Mouse (Mus musculus) adrenal gland, adult 18-20 months (tissue): ENCODE measurements around the gene Spon1. TPM values are rescaled to one million over a fixed set of nuclear protein-coding genes. Genes with fewer than 3 reads are reported as not detected.

Experiments
- DNase-seq, 2 experiments: peaks; one replicate each; pipeline ENCODE4 v3.0.0; 2021 to 2022; ENCODE audit warnings: low spot score in 2 of 2
- long read RNA-seq, 2 experiments: library from polyadenylated mRNA; stranded (forward); transcript quantifications; one replicate each; pipeline ENCODE4 v2.0.0; 2021
- total RNA-seq, 2 experiments: library from RNA; stranded (reverse); gene quantifications; 1 replicate in 1 of 2; 2 replicates in 1 of 2; pipeline ENCODE4 v1.2.3; 2021

Gene Spon1
- 10 to 100 TPM in 1 of 2 experiments, 1 to 10 TPM in 1; 9.6 to 12.6 TPM for total RNA-seq
- long read RNA-seq, experiment 1, full-length matches to known transcripts: 9 of 12 reads
- long read RNA-seq, experiment 1, partial matches to known transcripts: 1 of 12 reads
- long read RNA-seq, experiment 1, other reads (novel, unspliced or antisense): 2 of 12 reads
- long read RNA-seq, experiment 2, full-length matches to known transcripts: 17 of 24 reads
- long read RNA-seq, experiment 2, partial matches to known transcripts: 6 of 24 reads
- long read RNA-seq, experiment 2, other reads (novel, unspliced or antisense): 1 of 24 reads

DNA sequence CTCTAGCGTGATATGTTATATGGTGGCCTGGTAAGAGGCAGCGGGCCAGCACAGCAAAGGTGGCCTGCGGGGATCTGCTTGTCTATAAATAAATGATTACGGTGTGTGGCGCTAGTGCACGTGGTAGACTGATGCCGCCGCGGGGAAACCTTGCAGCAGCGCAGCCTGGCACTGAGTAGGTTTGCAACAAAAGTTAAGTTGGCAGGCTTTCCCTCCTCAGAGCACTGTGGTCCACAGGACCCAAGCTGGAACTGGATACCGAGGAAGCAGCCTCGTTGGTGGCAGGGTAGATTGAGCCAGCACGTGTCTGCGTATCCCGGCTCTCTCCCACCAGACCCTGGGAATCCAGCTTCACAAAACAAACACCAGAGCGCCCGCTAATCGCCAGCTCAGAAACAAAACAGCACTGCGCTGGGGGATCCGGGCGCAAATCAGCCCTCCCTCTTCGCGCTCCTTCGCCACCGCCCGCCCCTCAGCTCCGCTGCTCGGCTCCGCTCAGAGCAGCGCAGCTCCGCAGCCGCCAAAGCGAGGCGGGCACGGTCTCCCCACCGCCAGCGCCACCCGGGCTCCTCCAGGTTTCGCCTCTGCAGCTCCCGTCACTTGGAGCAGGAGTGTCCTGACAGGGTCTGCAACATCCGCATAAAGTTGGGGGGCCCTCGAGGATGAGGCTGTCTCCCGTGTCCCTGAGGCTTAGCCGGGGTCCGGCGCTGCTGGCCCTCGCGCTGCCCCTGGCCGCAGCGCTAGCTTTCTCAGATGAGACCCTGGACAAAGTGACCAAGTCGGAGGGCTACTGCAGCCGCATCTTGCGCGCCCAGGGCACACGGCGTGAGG, at the start of gene Spon1:
TSS of gene Spon1 (plus strand) at position 332 of the 831 bp plus-strand sequence.
- DNase-seq: peak; percentile 4 to 24

DNA sequence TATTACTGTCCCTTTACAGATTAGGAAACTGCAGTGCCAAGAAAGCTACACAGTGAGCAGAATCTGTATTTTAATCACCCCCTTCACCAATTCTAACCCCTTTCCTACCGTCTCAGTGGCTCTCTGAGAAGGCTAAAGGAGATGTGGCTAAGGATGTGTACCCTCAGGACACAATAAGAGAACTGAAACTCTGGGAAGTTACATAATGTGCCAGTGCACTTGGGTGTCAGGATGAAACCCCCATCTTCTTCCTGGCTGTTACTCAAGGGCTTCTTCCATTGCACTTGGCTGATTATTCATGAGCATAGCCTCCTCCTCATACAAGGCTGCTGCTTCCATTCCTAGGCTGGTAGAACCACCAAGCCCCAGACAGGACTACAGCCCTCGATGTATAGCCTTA, 43.8 kb upstream of the Spon1 start:
- no peak for DNase-seq

DNA sequence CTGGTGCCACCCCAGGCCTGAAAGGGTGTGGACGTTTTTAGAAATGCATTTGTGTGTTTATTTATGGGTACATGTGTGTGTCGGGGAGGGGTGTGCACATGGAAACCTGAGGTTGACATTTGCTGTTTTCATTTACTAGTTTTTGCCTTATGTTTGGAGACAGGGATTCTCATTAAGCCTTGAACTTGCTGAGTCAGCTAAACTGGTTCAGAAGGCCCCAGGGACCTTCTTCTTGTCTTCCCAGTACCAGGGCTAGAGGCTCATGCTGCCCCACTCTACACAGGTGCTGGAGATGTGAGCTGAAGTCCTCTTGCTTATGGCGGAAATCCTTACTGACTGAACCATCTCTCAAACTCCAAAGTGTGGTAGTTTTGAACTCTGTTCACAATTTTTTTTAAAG, 41.9 kb upstream of the Spon1 start:
- DNase-seq: no peak

DNA sequence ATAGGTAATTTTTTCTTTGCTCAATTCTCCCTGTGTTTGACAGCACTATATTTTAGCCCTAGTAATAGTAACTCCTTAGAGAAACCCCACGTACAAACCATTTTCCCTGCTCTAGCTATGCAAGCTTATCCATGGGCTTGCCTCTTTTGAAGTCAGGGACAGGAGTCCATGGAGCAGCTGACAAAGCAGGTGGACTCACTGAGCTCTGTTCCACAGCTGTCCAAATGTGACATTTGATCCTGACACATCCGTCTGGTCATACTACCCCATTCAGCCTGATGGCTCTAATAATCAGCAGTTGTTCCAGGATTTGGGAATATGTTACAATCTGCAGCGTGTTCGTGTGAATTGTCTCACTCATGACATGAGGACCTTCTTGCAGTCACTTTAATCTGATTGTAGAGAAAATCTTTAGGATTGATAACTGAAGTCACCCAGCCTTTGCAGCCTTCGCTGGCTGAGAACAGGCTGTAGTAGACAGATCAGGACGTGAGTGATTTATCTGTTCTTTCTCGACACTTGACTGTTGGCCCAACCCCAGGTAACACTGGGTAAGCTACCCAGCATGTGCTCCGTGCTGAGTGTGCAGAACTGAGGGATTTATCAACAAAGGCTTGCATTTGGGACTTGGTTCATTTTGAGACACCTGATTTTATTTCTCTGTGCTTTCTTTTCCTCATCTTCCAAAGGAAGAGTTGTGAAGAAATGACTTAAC, 37.6 kb upstream of the Spon1 start:
- no peak for DNase-seq

DNA sequence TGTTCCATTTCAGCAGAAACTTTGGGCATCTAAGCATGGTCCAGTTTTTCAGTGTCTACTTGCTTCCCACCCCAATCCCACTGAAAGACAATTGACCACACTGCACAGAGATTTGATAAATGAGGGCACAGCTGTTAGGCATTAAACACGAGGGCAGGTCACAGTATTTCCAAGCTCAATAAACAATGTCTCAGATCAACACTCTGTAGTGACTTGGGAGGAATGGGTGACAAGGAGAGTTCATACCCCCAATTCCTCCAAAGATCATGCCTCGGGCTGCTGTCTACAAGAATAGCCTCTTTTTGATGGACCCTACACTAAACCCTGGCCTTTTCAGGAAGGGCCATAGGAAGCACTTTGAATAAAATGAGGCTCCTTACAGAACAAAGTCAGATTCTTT, 36.9 kb upstream of the Spon1 start:
- no peak for DNase-seq

DNA sequence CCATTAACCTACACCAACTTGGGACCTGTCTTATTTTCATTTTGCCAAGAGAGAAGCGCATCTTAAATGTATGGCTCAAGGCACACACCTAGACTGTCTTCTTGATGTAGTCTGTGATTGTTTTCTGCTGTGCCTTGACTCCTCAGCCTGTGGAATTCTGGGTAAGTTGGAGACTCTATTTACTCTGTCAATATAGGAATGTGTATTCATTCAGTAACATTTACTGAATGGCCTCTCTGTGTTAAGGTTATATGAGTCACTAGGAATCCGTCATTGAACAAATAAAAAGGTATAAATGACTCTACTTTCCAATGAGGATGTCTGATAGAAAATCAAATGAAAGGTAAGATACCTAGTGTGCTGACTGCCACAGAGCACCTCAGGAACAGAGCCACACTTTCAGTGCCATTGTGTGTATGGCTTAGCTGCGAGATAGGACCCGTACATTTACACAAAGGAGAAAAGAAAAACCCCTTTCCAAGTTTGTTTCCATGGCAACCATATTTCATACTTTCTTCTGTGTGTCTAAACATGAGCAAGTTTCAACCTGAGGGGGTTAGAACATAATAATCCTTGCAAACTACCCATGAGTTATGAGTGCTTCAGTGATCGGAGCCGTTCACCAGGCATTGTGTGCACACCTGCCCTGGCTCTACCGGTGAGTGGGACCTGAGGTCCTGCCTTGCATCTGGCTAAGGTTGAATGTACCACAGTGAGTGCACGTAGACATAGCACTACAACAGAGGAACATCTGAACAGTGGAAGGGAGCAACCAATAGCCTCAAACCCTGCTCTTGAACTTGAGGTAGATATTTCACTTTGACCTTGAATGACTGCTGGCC, 35.2 kb upstream of the Spon1 start:
- DNase-seq: no peak

DNA sequence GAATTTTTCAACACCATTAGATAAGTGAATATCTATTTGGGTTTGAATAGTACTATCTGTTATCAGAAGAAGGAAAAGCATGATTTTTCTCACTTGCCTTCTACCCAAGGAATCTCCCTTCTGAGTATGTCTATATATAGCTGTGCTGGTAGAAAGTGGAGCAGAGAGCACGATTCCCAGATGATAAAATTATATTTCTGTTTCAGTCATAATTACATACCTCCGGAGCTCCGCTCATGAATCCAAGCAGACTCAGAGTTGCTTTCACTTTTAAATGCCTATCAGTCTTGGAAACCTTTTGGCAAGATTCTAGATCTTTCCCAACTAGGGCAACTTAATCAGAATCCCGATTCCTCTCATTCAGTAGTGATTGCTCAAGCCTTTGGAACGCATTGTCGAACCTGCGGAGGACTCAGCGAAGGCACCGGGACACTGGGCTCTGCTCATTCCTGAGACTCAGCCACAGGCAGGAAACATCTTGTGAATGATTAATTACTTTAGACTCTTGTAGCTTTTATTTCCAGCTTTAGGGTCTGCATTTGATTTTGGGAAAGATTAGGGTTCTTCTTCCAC, 27.9 kb upstream of the Spon1 start:
- DNase-seq: no peak

DNA sequence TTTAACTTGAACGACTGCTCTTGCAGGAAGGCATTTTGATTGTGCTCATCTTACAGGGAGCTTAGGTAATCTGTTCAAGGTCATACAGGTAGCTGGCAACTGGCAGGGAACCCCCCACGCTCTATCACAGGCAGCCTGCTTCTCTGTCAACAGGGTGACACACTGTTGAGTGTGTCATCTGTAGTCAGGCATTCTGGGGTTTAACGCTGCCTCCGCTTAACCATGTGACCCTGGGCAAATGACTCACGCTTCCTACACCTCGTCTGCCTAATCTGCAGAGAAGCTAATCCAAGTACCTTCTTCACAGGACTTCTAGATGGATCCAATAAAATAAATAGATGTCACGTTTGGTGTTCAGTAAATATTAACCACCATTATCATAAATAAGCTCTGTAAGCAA, 26.6 kb upstream of the Spon1 start:
- DNase-seq: peak in 1 of 2 experiments; percentile 2

DNA sequence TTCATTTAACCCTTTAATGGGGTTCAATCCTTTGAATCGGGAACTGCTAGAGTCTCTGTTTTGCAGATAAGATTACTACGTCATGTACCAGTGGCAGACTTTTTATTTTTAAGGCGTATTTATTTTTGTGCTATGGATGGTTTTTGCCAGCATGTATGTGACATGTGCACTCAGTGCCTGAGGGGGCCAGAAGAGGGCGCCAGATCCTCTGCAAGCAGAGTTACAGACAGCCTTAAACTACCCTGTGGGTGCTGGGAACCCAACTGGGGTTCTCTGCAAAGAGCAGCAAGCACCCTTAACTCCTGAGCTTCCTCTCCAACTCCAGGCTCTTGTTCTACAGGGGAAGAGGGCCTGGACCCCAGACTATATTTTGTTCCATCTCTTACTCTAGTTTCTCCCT, 23.2 kb upstream of the Spon1 start:
- no peak for DNase-seq

DNA sequence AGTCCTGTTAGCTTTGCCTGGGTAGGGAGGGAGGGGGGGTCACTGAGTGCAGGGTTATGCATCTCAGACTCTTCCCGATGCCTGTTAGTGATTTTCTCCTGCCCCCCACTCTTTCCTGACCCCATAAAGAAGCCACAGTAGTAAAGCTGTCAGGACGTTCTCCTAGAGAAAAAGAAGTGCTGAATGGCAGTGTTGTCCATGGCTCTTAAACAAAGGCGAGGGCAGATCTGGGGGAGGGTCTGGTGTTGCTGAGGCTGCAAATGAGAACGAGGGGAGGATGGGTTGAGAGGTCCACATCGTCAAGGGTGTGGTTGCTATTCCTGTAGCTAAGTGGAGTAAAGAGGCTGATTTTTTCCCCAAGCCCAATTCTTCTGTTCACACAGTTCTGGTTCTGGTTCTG, 21.8 kb upstream of the Spon1 start:
- DNase-seq: no peak

DNA sequence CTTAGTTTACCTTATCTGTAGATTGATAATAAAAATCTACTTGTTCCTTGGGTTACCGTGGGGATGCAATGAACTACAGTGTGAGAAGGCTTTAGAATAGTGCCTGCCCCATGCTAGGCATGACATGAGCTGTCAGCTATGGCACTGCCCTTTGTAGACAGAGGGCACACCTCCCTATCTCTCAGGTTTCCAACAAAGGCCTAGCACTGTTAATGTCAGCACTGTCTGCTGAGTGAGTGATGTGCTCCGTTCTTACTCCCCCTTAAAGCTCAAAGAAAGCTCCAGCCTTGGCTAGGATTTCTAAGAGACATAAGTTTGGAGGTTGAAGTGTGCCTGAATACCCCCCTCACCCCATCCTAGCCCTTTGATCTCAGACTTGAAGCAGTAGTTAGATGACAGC, 9.2 kb upstream of the Spon1 start:
- no peak for DNase-seq

DNA sequence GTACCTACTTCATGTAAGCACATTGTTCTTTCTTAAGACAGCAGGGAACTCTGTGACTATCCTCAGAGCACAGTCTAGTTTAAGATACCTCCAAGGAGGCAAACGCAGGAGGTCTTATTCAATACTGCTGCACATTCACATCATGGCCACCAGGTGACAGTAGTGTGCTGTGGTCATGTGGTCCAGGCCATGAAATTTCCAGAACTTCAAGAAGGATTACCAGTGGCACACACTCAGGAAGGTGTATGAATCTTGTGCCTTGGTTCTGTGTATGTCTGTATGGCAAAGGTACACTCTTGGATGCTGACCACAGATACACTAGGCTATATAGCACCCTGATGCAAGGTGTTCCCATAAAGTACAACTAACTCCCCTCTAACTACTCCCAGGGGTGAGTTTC, 6.6 kb upstream of the Spon1 start:
- DNase-seq: peak; percentile 19 to 28

DNA sequence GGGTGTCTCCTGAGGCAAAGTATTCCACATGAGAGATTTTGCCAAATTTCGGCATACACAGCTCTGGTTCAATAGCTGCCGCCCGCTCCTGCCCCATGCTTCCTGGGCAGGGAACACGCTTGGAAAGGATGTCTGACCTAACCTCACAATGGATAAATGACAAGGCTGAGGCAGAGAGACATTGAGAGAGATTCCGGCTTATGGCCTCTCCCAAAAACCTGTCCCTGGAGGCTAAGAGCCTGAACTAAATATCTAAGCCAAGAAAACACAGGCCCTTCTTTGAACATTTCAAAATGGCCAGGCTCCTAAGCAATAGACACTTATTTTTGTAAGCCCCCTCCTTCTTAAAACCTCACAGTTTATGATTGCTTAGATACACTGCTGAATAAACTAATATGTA, 665 bp upstream of the Spon1 start:
- no peak for DNase-seq

DNA sequence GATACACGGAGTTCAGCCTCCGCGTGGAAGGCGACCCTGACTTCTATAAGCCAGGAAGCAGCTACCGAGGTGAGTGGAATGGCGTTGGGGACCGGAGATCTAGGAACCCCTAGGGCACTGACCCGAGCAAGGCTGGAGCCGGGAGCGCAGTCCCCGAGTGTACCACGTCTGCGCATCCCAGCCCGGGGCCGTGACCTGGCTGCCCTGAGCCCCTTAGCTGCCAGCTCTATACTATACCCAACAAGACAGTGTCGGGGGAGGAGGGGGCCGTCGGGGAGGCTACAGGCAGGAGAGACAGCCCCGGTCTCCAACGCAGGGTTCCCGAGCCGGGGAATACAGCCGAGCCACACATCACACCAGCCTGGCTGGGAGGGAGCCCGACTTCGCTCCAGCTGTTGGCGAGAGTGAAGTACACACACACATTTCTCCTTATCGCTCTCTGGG, 722 bp downstream of the Spon1 start:
- DNase-seq: no peak

DNA sequence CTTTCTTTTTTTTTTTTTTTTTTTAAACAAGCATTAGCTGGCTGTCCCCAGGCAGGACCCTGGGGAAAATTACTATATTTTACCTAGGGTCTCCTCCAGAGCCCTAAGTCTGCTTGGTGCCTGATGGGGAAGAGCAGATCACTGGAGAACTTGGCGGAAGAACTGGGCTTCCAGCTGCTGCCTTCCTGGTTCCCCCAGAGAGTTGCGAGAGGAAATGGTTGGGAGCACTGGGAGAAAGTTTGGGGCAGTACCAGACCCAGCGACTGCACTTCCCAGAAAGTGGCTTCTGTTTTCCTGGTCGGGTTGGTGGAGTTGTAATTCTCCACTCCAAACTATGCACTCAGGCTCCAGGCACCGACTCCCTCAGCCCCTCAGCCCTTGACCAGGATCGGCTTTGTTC, 1.7 kb downstream of the Spon1 start:
- no peak for DNase-seq

DNA sequence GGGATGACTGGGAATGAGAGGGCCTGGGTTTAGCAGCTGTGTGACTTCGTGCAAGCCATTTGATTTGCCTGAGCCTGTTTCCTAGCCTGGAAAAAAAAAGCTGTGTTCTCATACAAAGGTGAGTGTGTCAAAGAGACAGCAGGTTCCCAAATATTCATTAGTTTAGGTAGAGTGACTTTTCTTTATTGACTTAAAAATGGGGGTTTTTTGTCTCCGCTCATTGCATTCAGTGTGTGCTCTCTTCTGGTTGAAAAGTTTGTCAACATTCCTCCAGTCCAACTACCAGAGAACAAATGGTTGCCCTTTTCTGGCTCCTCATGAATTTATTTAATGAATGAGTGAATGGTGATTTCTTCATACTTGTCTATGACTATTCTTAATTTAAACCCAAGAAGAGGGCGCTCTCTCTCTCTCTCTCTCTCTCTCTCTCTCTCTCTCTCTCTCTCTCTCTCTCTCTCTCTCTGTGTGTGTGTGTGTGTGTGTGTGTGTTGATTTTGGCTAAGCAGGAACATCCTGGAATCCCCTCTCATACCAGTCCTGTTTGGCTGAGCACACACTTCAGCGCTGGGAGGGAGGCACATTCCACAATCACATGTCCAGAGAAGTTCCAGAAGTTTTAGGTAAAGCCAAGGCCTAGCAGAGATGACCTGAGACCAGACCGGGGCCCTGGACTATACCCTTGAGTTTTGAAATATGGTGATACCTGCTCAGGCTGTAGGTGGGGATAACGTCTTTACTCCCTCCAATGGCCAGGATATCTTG, 2.6 kb downstream of the Spon1 start:
- DNase-seq: no peak

DNA sequence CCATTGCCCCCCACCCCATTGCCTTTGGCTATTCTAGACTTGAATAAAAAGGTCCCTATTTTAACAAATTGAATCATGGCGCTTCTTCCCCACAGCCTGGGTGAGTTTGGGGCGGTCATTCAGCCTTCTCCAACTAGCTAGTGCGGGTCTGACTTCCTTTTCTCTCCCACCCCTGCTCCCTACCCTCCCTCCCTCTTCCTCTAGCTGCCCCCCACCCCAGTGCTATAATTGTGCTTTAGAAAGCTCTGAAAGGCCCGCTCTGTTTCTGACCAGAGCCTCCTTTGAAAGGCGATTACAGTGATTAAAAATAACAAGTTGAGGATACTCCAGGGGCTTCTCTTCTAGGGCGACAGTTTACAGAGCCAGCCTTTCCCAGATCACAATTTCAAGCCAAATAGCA, 3.5 kb downstream of the Spon1 start:
- no peak for DNase-seq

DNA sequence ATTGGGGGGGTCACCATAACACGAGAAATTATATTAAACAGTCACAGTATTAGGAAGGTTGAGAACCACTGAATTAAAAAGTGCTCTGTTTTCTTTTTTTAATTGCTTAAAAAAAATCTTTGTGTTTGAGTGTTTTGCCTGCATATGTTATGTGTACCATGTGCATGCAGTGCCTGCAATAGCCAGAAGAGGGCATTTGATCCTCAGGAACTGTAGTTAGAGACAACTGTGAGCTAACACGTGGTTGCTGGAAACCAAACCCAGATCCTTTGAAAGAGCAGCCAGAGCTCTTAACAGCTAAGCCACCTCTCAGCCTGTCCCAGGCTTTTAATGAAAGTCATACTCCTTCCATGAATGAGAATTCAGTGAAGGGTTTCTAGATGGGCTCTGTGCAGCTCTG, 6.3 kb downstream of the Spon1 start:
- DNase-seq: no peak

DNA sequence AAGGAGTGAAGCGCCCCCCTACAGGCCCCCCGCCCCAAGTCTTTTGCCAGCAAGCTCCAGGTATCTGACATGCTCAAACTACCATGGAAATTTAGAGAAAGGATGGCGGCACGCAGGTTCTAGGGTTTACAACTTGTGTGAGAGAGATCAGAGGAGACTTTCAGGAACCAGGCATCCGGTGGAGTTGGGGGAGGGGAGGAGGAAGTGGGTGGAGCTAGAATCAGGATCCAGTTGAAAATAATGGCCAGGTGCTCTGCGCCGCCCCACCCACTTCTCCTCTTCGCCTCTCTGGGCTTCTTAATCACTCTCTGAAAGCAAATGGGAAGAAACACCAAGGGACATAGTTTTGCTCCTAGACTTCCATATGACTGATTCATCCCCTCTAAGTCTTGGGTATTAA, 7.6 kb downstream of the Spon1 start:
- DNase-seq: no peak

DNA sequence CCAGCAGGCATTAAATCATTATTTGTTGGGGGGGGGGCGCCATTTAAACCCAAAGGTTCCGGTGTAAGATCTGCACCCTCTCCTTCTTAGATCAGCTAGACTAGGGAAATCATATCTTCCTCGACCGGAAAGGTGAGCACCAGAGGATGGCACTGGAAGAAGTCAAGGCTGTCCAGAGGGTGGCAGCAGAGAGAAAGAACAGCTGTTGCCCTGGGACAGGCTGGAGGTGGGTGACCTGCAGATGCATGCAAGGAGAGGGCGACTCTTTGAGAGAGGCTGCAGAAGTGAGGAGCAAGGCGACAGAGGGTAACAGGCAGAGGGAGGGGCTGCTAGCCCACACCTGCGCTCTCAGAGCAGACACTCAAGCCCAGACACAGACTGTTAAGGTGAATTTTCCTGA, 8.2 kb downstream of the Spon1 start:
- peak; percentile 51 to 53 for DNase-seq
